Mouse (Mus musculus): ENCODE results near the gene Gm21913. TPM values are rescaled to one million over a fixed set of nuclear protein-coding genes. Genes with fewer than 3 reads are reported as not detected.
"Not testable (repeated sequence)": the region's sequence is repeated elsewhere in the genome, so short reads cannot be mapped to it uniquely, and the experiment has no call there.

Gene Gm21913
- not detected for total RNA-seq (2022)

DNA sequence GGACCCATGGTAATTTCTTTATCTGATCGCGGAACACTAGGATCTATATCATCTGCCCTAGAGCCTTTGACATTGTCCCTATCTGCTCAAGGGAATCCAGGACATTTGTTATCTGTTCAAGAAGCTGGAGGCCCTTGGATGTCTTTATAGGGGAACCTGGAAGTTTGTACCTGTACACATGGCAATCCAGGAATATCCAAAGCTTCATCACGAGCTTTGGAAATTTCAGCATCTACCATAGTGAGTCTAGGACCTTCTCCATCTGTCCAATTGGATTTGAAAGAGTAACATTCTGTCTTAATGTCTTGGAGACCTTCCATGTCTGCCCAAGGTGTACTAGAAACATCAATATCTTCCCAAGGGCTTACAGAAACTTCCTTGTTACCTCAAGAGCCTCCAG is at the start of gene Gm21913:
Gm21913 (plus strand) TSS at position 301 of the 400 bp plus-strand sequence.
- DNase-seq: not testable (repeated sequence)

Other genes starting within 250 kb of the Gm21913 start
- gene Gm29110, start 153.4 kb upstream of the Gm21913 start, total RNA-seq (2022): not detected